Mouse (Mus musculus) E14TG2a.4 (cell line): Measurements from ENCODE around the gene Tob1.

Source experiments
- H3K27me3 ChIP-seq: 2 replicates; pipeline ENCODE4 v1.6.1; 2014; ENCODE audit warnings: low read length, control low read depth; ENCODE audit not compliant: insufficient read depth
- H3K36me3 ChIP-seq: 2 replicates; pipeline ENCODE4 v1.6.1; 2014; ENCODE audit warnings: low read length, control low read depth; ENCODE audit not compliant: insufficient read depth
- H3K4me1 ChIP-seq: replicated peaks from 2 replicates; pipeline ENCODE4 v1.6.1; 2014; ENCODE audit warnings: low read depth, low read length, control low read depth
- H3K4me3 ChIP-seq: replicated peaks from 2 replicates; pipeline ENCODE4 v1.5.1; 2014; ENCODE audit warnings: mild to moderate bottlenecking, low read length
- H3K9me3 ChIP-seq: 2 replicates; pipeline ENCODE4 v1.6.1; 2014; ENCODE audit warnings: low read length, control low read depth
- CTCF ChIP-seq: conservative IDR thresholded peaks from 2 replicates; pipeline ENCODE4 v1.5.1; 2014; ENCODE audit warnings: low read length
- NANOG ChIP-seq: IDR thresholded peaks from 2 replicates; pipeline ENCODE4 v1.6.1; 2014; ENCODE audit warnings: borderline replicate concordance, low read length, mixed read lengths
- POU5F1 ChIP-seq: IDR thresholded peaks from 2 replicates; pipeline ENCODE4 v1.6.1; 2014; ENCODE audit warnings: low read length, borderline replicate concordance

The Tob1 gene

GRCm38 (mm10) chr11:94206398-94207114 is 4.7 kb upstream of the Tob1 start:
- peaks cover 16% of the 10 kb centered on the region for H3K4me1 ChIP-seq
- no peaks in the 10 kb centered on the region for H3K27me3 ChIP-seq
- no peak overlapping the region for H3K4me3 ChIP-seq
- no peaks in the 10 kb centered on the region for H3K9me3 ChIP-seq
- TF ChIP-seq CTCF (no peak), POU5F1 (no peak), NANOG (no peak)
- H3K36me3 ChIP-seq, result no peaks in the 10 kb centered on the region

- Histone ChIP-seq H3K9me3 (no peaks in the 10 kb centered on the region), H3K4me3 (peak overlapping the region; percentile 89; the same call in 1 of the 2 replicates), H3K27me3 (no peaks in the 10 kb centered on the region), H3K4me1 (peaks cover 34% of the 10 kb centered on the region), H3K36me3 (peaks cover 7% of the 10 kb centered on the region)
- TF ChIP-seq POU5F1 (no peak), NANOG (no peak), CTCF (no peak)
These were observed 2.2 kb upstream of the Tob1 start for GRCm38 (mm10) chr11:94208811-94209675.

GRCm38 (mm10) chr11:94209695-94210131 is 1.5 kb upstream of the Tob1 start:
- H3K36me3 ChIP-seq, result peaks cover 14% of the 10 kb centered on the region
- H3K4me1 ChIP-seq, result peaks cover 39% of the 10 kb centered on the region
- H3K27me3 ChIP-seq, result no peaks in the 10 kb centered on the region
- H3K4me3 ChIP-seq, result peak overlapping the region; percentile 89
- TF ChIP-seq CTCF (no peak), NANOG (no peak), POU5F1 (no peak)
- H3K9me3 ChIP-seq, result no peaks in the 10 kb centered on the region

GRCm38 (mm10) chr11:94210191-94211086 is 815 bp upstream of the Tob1 start:
- peaks cover 39% of the 10 kb centered on the region for H3K4me1 ChIP-seq
- no peaks in the 10 kb centered on the region for H3K9me3 ChIP-seq
- H3K4me3 ChIP-seq, result peak overlapping the region; percentile 89
- peaks cover 16% of the 10 kb centered on the region for H3K36me3 ChIP-seq
- no peak for TF ChIP-seq CTCF
- no peak for TF ChIP-seq NANOG
- TF ChIP-seq POU5F1, result no peak
- H3K27me3 ChIP-seq, result no peaks in the 10 kb centered on the region

- Histone ChIP-seq H3K36me3 (peaks cover 25% of the 10 kb centered on the region), H3K4me3 (peak overlapping the region; percentile 90), H3K9me3 (no peaks in the 10 kb centered on the region), H3K4me1 (peaks cover 34% of the 10 kb centered on the region), H3K27me3 (no peaks in the 10 kb centered on the region)
- no peak for TF ChIP-seq POU5F1
These were observed 616 bp downstream of the Tob1 start for GRCm38 (mm10) chr11:94211651-94212488.

GRCm38 (mm10) chr11:94212489-94212836 is 1.2 kb downstream of the Tob1 start:
- no peaks in the 10 kb centered on the region for H3K9me3 ChIP-seq
- peaks cover 34% of the 10 kb centered on the region for H3K4me1 ChIP-seq
- peak overlapping the region; percentile 90 for H3K4me3 ChIP-seq
- TF ChIP-seq POU5F1 (no peak), CTCF (no peak), NANOG (no peak)
- H3K27me3 ChIP-seq, result no peaks in the 10 kb centered on the region
- H3K36me3 ChIP-seq, result peaks cover 25% of the 10 kb centered on the region

- Histone ChIP-seq H3K9me3 (no peaks in the 10 kb centered on the region), H3K27me3 (no peaks in the 10 kb centered on the region)
These were observed 1.7 kb downstream of the Tob1 start for GRCm38 (mm10) chr11:94212997-94213396.

More at GRCm38 (mm10) chr11:94212997-94213396, 1.7 kb downstream of the Tob1 start:
- peaks cover 25% of the 10 kb centered on the region for H3K36me3 ChIP-seq
- peak overlapping the region; percentile 90; the same call in 1 of the 2 replicates for H3K4me3 ChIP-seq
- TF ChIP-seq NANOG (no peak), CTCF (no peak), POU5F1 (no peak)
- peaks cover 34% of the 10 kb centered on the region for H3K4me1 ChIP-seq
